Mouse (Mus musculus): ENCODE data around the gene Sh2d5. TPM values are rescaled to one million over a fixed set of nuclear protein-coding genes. Genes with fewer than 3 reads are reported as not detected.

Gene Sh2d5
- 0.31 and 0.37 TPM in 2 replicates for polyA plus RNA-seq (2015; fragmentation: Nextera tagmentation; extraction: Ambion mirVana)

DNA sequence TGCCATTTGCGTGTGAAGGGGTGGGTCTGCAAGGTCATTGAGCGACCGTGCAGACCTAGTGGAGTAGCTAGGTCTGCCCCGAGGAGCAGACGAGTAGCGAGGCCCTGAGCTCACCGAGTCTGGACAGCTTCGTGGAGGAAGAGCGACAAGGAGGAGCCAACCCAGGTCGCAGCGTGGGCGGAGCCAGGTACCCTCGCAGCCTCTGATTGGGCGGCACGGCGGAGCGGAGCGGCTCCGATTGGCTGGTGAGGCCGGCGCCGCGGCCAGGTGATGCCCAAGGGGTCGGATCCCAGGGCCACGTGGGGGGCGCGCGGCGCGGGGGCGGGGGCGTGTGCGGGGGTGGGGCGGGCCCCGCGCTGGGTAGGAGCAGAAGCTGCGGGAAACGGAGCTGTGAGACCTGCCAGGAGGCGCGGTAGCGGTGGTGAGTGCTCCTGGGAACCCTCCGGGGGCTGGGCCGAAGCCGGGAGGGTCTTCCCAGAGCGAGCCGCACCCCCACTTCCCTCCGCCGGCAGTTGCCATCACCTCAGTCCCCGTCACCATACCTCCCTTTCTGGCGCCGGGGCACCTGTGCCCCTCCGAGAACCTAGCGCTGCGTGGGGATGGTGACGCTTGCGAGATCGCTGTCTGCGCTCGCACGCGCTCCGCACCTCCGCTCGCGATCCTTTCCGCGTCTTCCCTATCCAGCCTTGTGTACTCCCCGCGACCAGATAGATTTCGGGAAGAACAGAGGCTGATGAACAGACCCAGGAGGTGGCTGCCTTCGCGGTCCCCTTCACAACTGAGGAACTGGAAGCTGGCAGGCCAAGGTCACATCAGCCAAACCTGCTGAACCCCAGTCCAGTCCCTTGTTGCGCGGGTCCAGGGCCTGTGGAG lies at the start of gene Sh2d5, which contains the start of gene Kif17:
Sh2d5 (plus strand) TSS at position 316 of the 873 bp plus-strand sequence.
Kif17 (plus strand) TSS at position 348 of the 873 bp plus-strand sequence.
- WGBS = under 1% methylated on average over 68 of the region's 74 CpGs
- H3K27me3 ChIP-seq (replicated peaks) = peaks cover 66% of the 10 kb centered on the region
- peak within 1 kb of the TSS; percentile 60 for H3K4me3 ChIP-seq
- peak; percentile 66 for ATAC-seq (ENCODE audit: extremely low read depth, insufficient number of reproducible peaks, low FRiP score, low TSS enrichment)
- H3K27ac ChIP-seq (replicated peaks) = no peak within 1 kb of the TSS
- peak within 1 kb of the TSS; percentile 98 for H3K4me2 ChIP-seq
- H3K4me1 ChIP-seq = peaks cover 35% of the 10 kb centered on the region
- H3K9me3 ChIP-seq = no peaks in the 10 kb centered on the region
- peaks cover 28% of the 10 kb centered on the region for H3K36me3 ChIP-seq
- peak within 1 kb of the TSS; percentile 76 for H3K9ac ChIP-seq

DNA sequence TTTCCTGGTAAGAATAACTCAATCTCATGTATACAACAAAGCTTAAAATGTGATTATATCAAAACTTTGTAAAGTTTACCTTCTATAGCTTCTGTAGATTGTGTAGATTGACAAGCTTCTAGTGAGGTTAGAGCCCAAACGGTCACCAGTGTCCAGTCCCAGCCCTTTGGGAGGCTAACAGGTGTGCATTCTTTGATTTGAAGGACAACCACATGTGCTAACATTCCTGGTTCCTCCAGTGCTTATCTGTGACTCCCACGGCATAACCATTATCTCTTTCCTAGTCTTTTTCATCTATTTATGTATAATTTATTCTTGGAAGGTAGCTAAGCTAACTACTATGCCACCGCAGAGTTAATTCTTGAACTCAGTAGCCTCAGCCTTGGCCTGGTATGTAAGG lies 49.4 kb upstream of the Sh2d5 start:
- H3K27me3 ChIP-seq (replicated peaks) = no peaks in the 10 kb centered on the region
- no peak for ATAC-seq (ENCODE audit: extremely low read depth, insufficient number of reproducible peaks, low FRiP score, low TSS enrichment)
- peaks cover 96% of the 10 kb centered on the region for H3K36me3 ChIP-seq

DNA sequence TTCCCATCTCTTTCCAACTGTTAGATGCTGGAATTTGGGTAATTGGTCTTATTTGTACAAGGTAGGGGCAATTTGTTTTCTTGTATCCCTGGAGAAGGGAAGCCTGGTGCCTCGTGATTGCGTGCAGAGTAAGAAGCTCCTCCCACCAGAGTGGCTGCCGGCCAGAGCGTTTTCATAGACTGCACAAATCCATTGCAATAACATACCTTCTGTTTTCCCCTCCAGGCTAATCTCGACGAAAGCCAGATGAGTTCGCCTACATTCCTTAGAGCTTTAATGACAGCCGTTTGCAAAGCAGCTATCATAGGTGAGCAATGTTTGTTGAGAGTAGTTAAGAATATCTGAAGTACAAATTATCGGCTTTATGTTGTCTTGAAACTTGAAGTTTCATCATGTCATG lies 48.5 kb upstream of the Sh2d5 start:
- no peaks in the 10 kb centered on the region for H3K9me3 ChIP-seq
- peak overlapping the region; percentile 28; the same call in 1 of the 2 replicates for H3K27ac ChIP-seq (replicated peaks)
- ATAC-seq (ENCODE audit: extremely low read depth, insufficient number of reproducible peaks, low FRiP score, low TSS enrichment) = no peak
- no peak overlapping the region for H3K4me2 ChIP-seq
- no peak overlapping the region for H3K4me3 ChIP-seq
- 43% methylated on average over 9 of the region's 9 CpGs for WGBS
- no peak overlapping the region for H3K9ac ChIP-seq
- H3K4me1 ChIP-seq = no peaks in the 10 kb centered on the region
- H3K27me3 ChIP-seq (replicated peaks) = no peaks in the 10 kb centered on the region
- H3K36me3 ChIP-seq = peaks cover 95% of the 10 kb centered on the region

More for the DNA sequence above, 49.4 kb upstream of the Sh2d5 start:
- H3K9me3 ChIP-seq = no peaks in the 10 kb centered on the region
- no peak overlapping the region for H3K4me3 ChIP-seq
- H3K27ac ChIP-seq (replicated peaks) = no peak overlapping the region
- H3K4me1 ChIP-seq = no peaks in the 10 kb centered on the region
- no peak overlapping the region for H3K4me2 ChIP-seq
- H3K9ac ChIP-seq = no peak overlapping the region
- WGBS = 72% methylated on average over 3 of the region's 3 CpGs

DNA sequence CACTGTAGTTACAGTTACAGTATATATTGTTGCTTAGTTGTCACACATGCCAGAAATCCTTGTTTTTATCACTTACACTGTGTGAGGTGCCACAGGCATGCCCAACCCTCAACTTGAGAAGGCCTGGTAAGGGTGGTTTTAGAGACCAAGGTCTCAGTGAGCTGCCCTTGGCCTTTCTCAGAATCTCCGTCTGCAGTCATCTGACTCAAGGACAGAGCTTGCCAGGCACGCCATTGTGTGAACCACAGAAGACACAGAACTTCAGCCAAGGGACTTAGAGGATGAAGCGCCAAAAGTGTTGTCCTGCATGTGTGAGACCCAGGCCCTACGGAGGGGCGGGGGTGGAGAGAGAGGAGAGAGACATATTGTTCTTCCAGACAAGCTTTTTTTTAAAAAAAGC lies 40.1 kb upstream of the Sh2d5 start:
- Histone ChIP-seq H3K36me3 (peaks cover 53% of the 10 kb centered on the region), H3K4me2 (no peak overlapping the region), H3K9ac (no peak overlapping the region), H3K9me3 (no peaks in the 10 kb centered on the region), H3K27ac (replicated peaks) (no peak overlapping the region), H3K4me1 (0 out of 2 replicates have a peak, but pooled peaks cover under 1% of the 10 kb centered on the region), H3K4me3 (no peak overlapping the region), H3K27me3 (replicated peaks) (no peaks in the 10 kb centered on the region)
- 77% methylated on average over 5 of the region's 5 CpGs for WGBS
- no peak for ATAC-seq (ENCODE audit: extremely low read depth, insufficient number of reproducible peaks, low FRiP score, low TSS enrichment)

DNA sequence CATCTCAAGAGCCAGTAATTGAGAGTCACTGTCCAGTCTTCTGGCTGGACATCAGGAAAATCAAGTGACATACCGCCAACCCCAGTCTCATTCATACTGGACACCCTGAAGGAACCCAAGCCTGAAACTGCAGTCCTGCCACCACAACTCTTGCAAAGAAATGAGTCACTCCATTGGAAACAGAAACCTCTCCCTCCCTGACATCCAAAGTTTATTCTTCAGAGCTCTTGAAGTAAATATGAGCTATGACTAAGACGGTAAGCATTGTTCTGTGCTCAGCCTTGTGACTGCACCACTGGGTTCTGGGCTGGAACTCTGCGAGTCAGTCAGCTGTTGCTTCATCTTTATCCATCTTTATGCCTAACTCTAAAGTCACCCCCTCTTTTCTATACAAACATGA lies 36.3 kb upstream of the Sh2d5 start:
- H3K4me1 ChIP-seq = peaks cover 23% of the 10 kb centered on the region
- 79% methylated on average over 3 of the region's 3 CpGs for WGBS
- H3K27me3 ChIP-seq (replicated peaks) = no peaks in the 10 kb centered on the region
- H3K4me2 ChIP-seq = no peak overlapping the region
- no peak overlapping the region for H3K9ac ChIP-seq
- no peaks in the 10 kb centered on the region for H3K9me3 ChIP-seq
- no peak overlapping the region for H3K4me3 ChIP-seq
- peaks cover 17% of the 10 kb centered on the region for H3K36me3 ChIP-seq
- H3K27ac ChIP-seq (replicated peaks) = no peak overlapping the region
- ATAC-seq (ENCODE audit: extremely low read depth, insufficient number of reproducible peaks, low FRiP score, low TSS enrichment) = no peak

DNA sequence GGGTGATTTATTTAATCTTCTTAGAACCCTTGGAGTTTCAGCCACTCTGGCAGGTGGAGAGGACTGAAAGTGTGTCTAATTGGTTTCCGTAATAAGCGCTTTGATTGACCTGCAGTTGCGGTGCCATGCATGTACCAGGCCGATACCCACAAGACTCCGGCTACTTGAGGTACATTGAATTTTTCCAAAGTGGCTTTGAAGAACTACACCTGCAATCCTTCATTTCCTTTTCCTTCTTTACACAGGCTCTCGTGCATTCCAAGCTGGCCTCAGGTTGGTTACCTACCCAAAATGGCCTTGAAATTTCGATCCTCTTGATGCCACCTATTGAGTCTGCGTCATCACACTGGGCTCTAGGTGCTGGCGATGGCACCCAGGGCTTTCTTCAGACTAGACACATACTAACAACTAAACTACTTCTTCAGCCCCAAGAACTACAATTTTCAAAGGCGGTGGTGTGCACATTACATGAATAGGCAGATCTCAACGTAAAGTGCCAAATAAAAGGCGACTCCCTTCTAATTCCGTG lies 34.5 kb upstream of the Sh2d5 start:
- H3K27ac ChIP-seq (replicated peaks) = peak overlapping the region; percentile 100

DNA sequence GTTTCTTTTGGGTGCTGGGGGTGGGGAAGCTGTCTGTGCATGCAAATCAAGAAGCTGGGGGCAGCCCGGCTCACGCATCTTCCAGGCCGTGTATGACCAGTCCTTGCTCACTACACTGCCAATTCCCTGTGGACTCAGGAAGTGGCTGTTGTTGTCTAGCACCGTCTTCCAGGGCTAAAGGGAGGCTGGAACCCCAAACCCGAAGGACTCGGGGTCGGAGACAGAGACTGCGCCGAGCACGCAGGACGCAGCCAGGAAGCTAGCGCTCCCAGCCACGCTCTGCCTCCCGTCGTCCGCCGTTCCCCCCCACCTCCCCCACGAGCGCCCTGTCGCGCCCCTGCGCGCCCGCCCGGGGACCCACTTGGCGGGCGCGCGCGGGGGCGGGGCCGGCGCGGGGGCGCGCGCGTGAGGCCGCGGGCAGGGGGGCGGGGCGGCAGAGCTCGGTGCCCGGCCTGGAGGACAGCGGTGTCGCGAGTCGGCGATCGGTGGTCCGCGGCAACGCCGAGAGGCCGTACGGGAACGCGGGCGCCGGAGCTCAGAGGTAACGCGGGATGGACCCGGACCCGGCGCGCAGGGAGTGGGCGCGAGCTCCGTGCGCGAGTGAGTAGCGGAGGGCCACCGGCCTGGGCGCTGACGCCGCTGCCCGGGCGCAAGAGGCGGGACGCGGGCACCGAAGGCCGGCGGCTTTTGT lies 33.9 kb upstream of the Sh2d5 start, which contains the start of gene Hp1bp3:
Hp1bp3 (plus strand) TSS at position 97 of the 691 bp plus-strand sequence.
- Histone ChIP-seq H3K4me3 (peak within 1 kb of the TSS; percentile 99), H3K36me3 (peaks cover under 1% of the 10 kb centered on the region; the same call in 1 of the 2 replicates), H3K9ac (peak within 1 kb of the TSS; percentile 99), H3K9me3 (no peaks in the 10 kb centered on the region), H3K27ac (replicated peaks) (peak within 1 kb of the TSS; percentile 100), H3K27me3 (replicated peaks) (no peaks in the 10 kb centered on the region), H3K4me1 (peaks cover 48% of the 10 kb centered on the region), H3K4me2 (peak within 1 kb of the TSS; percentile 93)
- ATAC-seq (ENCODE audit: extremely low read depth, insufficient number of reproducible peaks, low FRiP score, low TSS enrichment) = peak; percentile 53
- under 1% methylated on average over 73 of the region's 84 CpGs for WGBS

More for the DNA sequence above, 34.5 kb upstream of the Sh2d5 start:
- H3K4me2 ChIP-seq = peak overlapping the region; percentile 93
- peak overlapping the region; percentile 99 for H3K4me3 ChIP-seq
- no peak for ATAC-seq (ENCODE audit: extremely low read depth, insufficient number of reproducible peaks, low FRiP score, low TSS enrichment)
- peaks cover 42% of the 10 kb centered on the region for H3K4me1 ChIP-seq
- H3K9me3 ChIP-seq = no peaks in the 10 kb centered on the region
- H3K36me3 ChIP-seq = peaks cover under 1% of the 10 kb centered on the region; the same call in 1 of the 2 replicates
- 49% methylated on average over 13 of the region's 13 CpGs for WGBS
- no peaks in the 10 kb centered on the region for H3K27me3 ChIP-seq (replicated peaks)
- peak overlapping the region; percentile 98 for H3K9ac ChIP-seq

DNA sequence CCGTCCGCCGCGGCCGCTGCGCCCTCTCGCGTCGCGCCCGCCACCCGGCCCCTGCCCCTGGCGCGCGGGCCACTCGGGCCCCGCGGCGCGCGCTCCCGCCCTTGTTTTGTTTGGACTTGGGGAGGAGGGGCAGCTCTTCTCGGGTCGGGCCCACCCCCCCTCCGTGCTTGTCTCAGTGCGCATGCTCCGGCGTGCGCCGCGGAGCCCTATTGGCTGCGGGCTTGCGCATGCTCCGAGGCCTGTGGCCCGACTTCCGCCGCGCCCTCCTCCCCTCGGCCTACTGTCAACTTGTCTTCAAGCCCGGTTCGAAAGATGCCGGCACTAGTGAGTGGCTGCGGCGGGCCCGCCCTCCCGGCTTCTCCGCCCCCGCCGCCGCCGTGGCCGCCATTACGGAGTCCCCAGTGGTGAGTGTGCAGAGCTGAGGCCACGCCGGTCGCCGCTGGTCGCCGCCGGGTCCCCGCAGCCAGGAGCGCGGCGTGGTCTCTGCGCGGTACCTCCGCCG lies 33.3 kb upstream of the Sh2d5 start:
- Histone ChIP-seq H3K36me3 (peaks cover 5% of the 10 kb centered on the region), H3K4me2 (peak overlapping the region; percentile 93), H3K9me3 (no peaks in the 10 kb centered on the region), H3K9ac (peak overlapping the region; percentile 99), H3K27me3 (replicated peaks) (no peaks in the 10 kb centered on the region), H3K27ac (replicated peaks) (peak overlapping the region; percentile 100), H3K4me1 (peaks cover 50% of the 10 kb centered on the region), H3K4me3 (peak overlapping the region; percentile 99)
- ATAC-seq (ENCODE audit: extremely low read depth, insufficient number of reproducible peaks, low FRiP score, low TSS enrichment) = peak; percentile 97
- 0% methylated on average over 50 of the region's 68 CpGs for WGBS

DNA sequence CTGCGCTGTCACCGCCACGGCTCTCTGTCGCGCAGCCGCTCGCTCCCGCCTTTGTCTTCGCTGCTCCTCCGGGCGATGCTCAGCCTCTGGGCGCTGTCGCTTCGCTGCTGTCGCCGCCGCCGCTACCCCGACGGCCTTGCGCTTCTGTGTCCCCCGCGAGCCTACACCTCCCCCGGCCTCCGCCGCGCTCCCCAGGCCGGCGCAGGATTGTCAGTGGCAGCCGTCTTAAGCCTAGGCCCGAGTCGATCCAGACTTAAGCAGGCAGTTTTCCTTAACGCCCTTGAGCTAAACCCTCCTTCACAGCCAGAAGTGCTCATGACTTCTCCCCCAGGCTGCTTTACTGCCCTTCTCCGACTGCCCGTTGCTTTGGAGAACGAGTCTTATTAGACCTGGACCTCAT lies 32.8 kb upstream of the Sh2d5 start:
- ATAC-seq (ENCODE audit: extremely low read depth, insufficient number of reproducible peaks, low FRiP score, low TSS enrichment) = peak; percentile 2; the same call in 1 of the 2 replicates
- WGBS = under 1% methylated on average over 34 of the region's 36 CpGs
- Histone ChIP-seq H3K4me2 (peak overlapping the region; percentile 93), H3K27ac (replicated peaks) (peak overlapping the region; percentile 100), H3K36me3 (peaks cover 10% of the 10 kb centered on the region), H3K9me3 (no peaks in the 10 kb centered on the region), H3K9ac (peak overlapping the region; percentile 99), H3K4me3 (peak overlapping the region; percentile 99), H3K27me3 (replicated peaks) (no peaks in the 10 kb centered on the region), H3K4me1 (peaks cover 53% of the 10 kb centered on the region)

DNA sequence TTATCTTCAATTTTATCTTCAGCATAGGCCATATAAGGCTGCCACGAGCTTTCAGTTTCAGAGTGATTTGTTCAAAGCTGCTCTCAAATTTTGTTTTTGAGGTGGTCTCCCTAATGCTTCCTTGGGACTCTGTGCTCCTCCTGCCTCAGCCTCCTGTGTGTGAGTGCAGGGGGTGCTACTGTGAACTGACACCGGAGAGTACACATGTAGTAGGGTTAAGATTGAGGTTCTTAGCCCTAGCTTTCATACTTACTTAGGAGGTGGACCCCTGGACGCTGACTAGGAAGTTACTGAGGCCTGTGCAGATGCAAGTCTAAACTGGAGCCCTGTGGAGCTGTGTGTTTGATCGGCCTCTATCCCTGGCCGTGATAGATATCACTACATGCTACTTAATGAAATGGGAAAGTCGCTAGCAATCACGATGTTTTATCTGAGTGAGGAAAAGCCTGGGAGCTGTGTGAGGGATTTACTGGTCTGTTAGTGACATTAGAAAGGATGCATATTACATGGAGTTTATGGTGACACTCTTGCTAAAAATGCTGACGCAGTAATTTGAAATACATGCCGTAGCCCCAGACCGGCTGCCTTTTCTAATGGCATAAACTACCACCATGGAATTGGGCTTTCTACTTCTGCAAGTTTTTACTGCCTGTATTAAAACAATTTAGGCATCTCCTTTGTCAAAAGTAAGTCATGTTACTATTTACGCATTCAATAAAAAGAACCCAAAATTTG lies 32.1 kb upstream of the Sh2d5 start:
- Histone ChIP-seq H3K4me1 (peaks cover 56% of the 10 kb centered on the region), H3K9ac (peak overlapping the region; percentile 99), H3K36me3 (peaks cover 16% of the 10 kb centered on the region), H3K27me3 (replicated peaks) (no peaks in the 10 kb centered on the region), H3K27ac (replicated peaks) (peak overlapping the region; percentile 100), H3K4me3 (peak overlapping the region; percentile 99), H3K9me3 (no peaks in the 10 kb centered on the region), H3K4me2 (peak overlapping the region; percentile 93)
- ATAC-seq (ENCODE audit: extremely low read depth, insufficient number of reproducible peaks, low FRiP score, low TSS enrichment) = no peak
- WGBS = 72% methylated on average over 11 of the region's 11 CpGs

All from heart, embryonic 13.5 days (tissue).